9 mouse cellular contexts compared by ENCODE assay signal in genomic region chr16:70313496-70313885, GRCm38 (mm10). TPM values are rescaled to one million over a fixed set of nuclear protein-coding genes. Genes with fewer than 3 reads are reported as not detected.
DNase-seq lines count a peak whose midpoint lies in the region; ATAC-seq and TF ChIP-seq lines count a peak whose summit lies in the region.
"Had no signal": no experiment of that assay in that cellular context is flagged by ENCODE, and none has a peak within 500 bp of the region (broad histone marks: within the 10 kb centered on the region; RNA-seq: fewer than 3 reads in every experiment).

No protein-coding gene starts in this region.

- no peaks in the 10 kb centered on the region for H3K9me3 ChIP-seq in forebrain, embryonic 14.5 days (replicated peaks; ENCODE audit: control insufficient read depth, low read length)
- H3K9me3 ChIP-seq in liver, embryonic 15.5 days (replicated peaks) = no peaks in the 10 kb centered on the region

- H3K27ac ChIP-seq in heart, adult 2 months = peak overlapping the region; percentile 100
- H3K27ac ChIP-seq in forebrain, embryonic 14.5 days (ENCODE audit: low read depth, low read length) = peak overlapping the region; percentile 86; the same call in 1 of the 2 replicates
- peak overlapping the region; percentile 88; the same call in 1 of the 2 replicates for H3K27ac ChIP-seq in liver, embryonic 15.5 days (replicated peaks)

- no peak for TF ChIP-seq EP300 in heart, adult 2 months (IDR thresholded peaks at IDR 0.05; ENCODE audit: insufficient read depth, low read depth, low read length)

- ATAC-seq in CD4-positive, CD25-positive, alpha-beta regulatory T cell, adult 4 months = peak; percentile 1
- no peak for ATAC-seq in forebrain, embryonic 14.5 days
- ATAC-seq in liver, embryonic 15.5 days (ENCODE audit: insufficient read depth) = no peak

- H3K4me1 ChIP-seq in heart, adult 2 months (ENCODE audit: control insufficient read depth, insufficient read depth, low read length) = peaks cover 1% of the 10 kb centered on the region
- H3K4me1 ChIP-seq in forebrain, embryonic 14.5 days (ENCODE audit: control insufficient read depth, insufficient read depth, low read length) = peaks cover 4% of the 10 kb centered on the region; the same call in 1 of the 2 replicates
- 0 out of 2 replicates have a peak, but pooled peaks cover 5% of the 10 kb centered on the region for H3K4me1 ChIP-seq in liver, embryonic 15.5 days (replicated peaks)

- no peaks in the 10 kb centered on the region for H3K27me3 ChIP-seq in heart, adult 2 months (ENCODE audit: control insufficient read depth, insufficient read depth, low read length)
- H3K27me3 ChIP-seq in forebrain, embryonic 14.5 days (replicated peaks; ENCODE audit: control insufficient read depth, insufficient read depth, low read length) = no peaks in the 10 kb centered on the region
- H3K27me3 ChIP-seq in liver, embryonic 15.5 days = no peaks in the 10 kb centered on the region
- H3K27me3 ChIP-seq: CH12.LX had no signal

- peaks cover 5% of the 10 kb centered on the region for H3K36me3 ChIP-seq in heart, adult 2 months (ENCODE audit: control insufficient read depth, insufficient read depth, low read length)
- H3K36me3 ChIP-seq in forebrain, embryonic 14.5 days (ENCODE audit: control insufficient read depth, insufficient read depth, low read length) = no peaks in the 10 kb centered on the region
- no peaks in the 10 kb centered on the region for H3K36me3 ChIP-seq in liver, embryonic 15.5 days (replicated peaks)

- no peak for TF ChIP-seq POLR2A in heart, adult 2 months (IDR thresholded peaks at IDR 0.05; ENCODE audit: insufficient read depth, low read depth, low read length)

- H3K9ac ChIP-seq in heart, adult 2 months (ENCODE audit: low read depth, low read length) = peak overlapping the region; percentile 96
- peak overlapping the region; percentile 87 for H3K9ac ChIP-seq in forebrain, embryonic 14.5 days (ENCODE audit: low read length)
- H3K9ac ChIP-seq in liver, embryonic 15.5 days = peak overlapping the region; percentile 70

- DNase-seq in heart, adult 2 months = no peak
- no peak for DNase-seq in heart, postnatal 25 days (ENCODE audit: low spot score)
- DNase-seq in forebrain, embryonic 14.5 days (ENCODE audit: low spot score) = no peak
- no peak for DNase-seq in adrenal gland, adult 18-20 months (ENCODE audit: low spot score in 2 of 2)
- DNase-seq in embryo, embryonic 9.5 days (ENCODE audit: extremely low spot score) = no peak
- DNase-seq in urinary bladder, postnatal 25 days (ENCODE audit: low spot score) = no peak

- H3K4me3 ChIP-seq in heart, adult 2 months = peak overlapping the region; percentile 79
- peak overlapping the region; percentile 60 for H3K4me3 ChIP-seq in forebrain, embryonic 14.5 days (ENCODE audit: low read depth, low read length)
- peak overlapping the region; percentile 66 for H3K4me3 ChIP-seq in liver, embryonic 15.5 days (replicated peaks)

- no peaks in the 10 kb centered on the region; the same call in 1 of the 2 replicates for H3K79me2 ChIP-seq in heart, adult 2 months (replicated peaks; ENCODE audit: control insufficient read depth, insufficient read depth, low read length)

- intact Hi-C loops in heart, adult 2 months (cut with DNase I) = loop anchor here (10.0 kb wide), 1 partner anchor 251 kb away; no protein-coding TSS in a partner anchor
- intact Hi-C loops in heart, postnatal 25 days (cut with DNase I) = loop anchor here (5.0 kb wide), 1 partner anchor 39 kb away; no protein-coding TSS in a partner anchor

- H3K4me2 ChIP-seq in forebrain, embryonic 14.5 days (ENCODE audit: low read length) = peak overlapping the region; percentile 66
- peak overlapping the region; percentile 74 for H3K4me2 ChIP-seq in liver, embryonic 15.5 days

- WGBS in heart, adult 2 months = 1% methylated on average over 7 of the region's 7 CpGs
- 3% methylated on average over 7 of the region's 7 CpGs for WGBS in forebrain, embryonic 14.5 days
- WGBS in liver, embryonic 15.5 days (ENCODE audit: insufficient replicate concordance) = 2% methylated on average over 7 of the region's 7 CpGs

- no peak for TF ChIP-seq CTCF in heart, adult 2 months (IDR thresholded peaks at IDR 0.05)

RNA-seq across cellular contexts. Expression of gene Gbe1, which starts 0.3 kb away (rescaled TPM):
- total RNA-seq in heart, adult 2 months (2021) = 10 to 100 TPM; 43.9 to 46.6 TPM
- 28.5 and 34.8 TPM in 2 replicates for polyA plus RNA-seq in heart, adult 2 months (2012; rRNA removed)
- 10 to 100 TPM; 43.8 to 49.7 TPM for total RNA-seq in heart, postnatal 25 days (2021)
- 10 to 100 TPM; 16.0 to 16.8 TPM for polyA plus RNA-seq in CD4-positive, CD25-positive, alpha-beta regulatory T cell, adult 4 months (2017; shearing (Covaris generic))
- 12.6 and 13.7 TPM in 2 replicates for polyA plus RNA-seq in forebrain, embryonic 14.5 days (2014; fragmentation: Nextera tagmentation; extraction: Ambion mirVana)
- polyA plus RNA-seq in liver, embryonic 15.5 days (2015; fragmentation: Nextera tagmentation; extraction: Ambion mirVana) = 13.5 and 18.3 TPM in 2 replicates
- total RNA-seq in adrenal gland, adult 18-20 months (2021) = 100 to 1,000 TPM in 1 of 2 experiments, 10 to 100 TPM in 1; 73.0 to 136 TPM
- total RNA-seq: CH12.LX had no signal
